Mouse (Mus musculus): ENCODE data around the gene Atpaf2. TPM values are rescaled to one million over a fixed set of nuclear protein-coding genes. Genes with fewer than 3 reads are reported as not detected.

Gene Atpaf2
- polyA plus RNA-seq, 1 experiment = 23.8 TPM

GRCm38 (mm10) chr11:60357116-60357515, 61.1 kb downstream of the Atpaf2 start:
- H3K4me1 ChIP-seq (ENCODE audit: control insufficient read depth, insufficient read depth, low read length) = peaks cover 4% of the 10 kb centered on the region; the same call in 1 of the 2 replicates
- no peak overlapping the region for H3K4me3 ChIP-seq (replicated peaks; ENCODE audit: extremely low read depth, low read depth, low read length)
- DNase-seq = no peak
- TF ChIP-seq CTCF (IDR thresholded peaks at IDR 0.05; ENCODE audit: insufficient read depth, low read length) (no peak), POLR2A (IDR thresholded peaks at IDR 0.05; ENCODE audit: borderline replicate concordance, extremely low read depth, low read depth, low read length) (no peak)
- 35% methylated on average over 1 of the region's 1 CpGs for WGBS

DNA sequence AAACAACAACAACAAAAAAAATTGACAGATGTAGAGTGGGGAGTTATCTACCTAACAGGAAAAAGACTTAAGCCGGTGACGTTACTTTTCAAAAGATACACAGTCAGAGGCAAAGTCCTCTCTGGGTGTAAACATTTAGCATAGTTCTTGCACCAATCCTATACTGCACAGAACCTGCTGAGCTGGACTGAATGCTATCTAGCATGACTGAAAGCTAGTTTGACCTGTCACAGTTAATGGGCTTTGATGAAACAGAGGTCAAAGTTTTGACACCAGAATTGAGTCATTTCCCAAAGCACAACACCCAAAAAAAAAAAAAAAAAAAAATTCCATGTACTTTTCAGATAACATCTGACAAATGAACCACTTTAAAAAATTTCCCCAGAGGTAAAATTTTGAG, 62.3 kb downstream of the Atpaf2 start:
- TF ChIP-seq POLR2A (IDR thresholded peaks at IDR 0.05; ENCODE audit: borderline replicate concordance, extremely low read depth, low read depth, low read length) (no peak), CTCF (IDR thresholded peaks at IDR 0.05; ENCODE audit: insufficient read depth, low read length) (no peak)
- WGBS = 70% methylated on average over 2 of the region's 2 CpGs
- H3K4me3 ChIP-seq (replicated peaks; ENCODE audit: extremely low read depth, low read depth, low read length) = no peak overlapping the region
- H3K4me1 ChIP-seq (ENCODE audit: control insufficient read depth, insufficient read depth, low read length) = peaks cover 10% of the 10 kb centered on the region
- no peak for DNase-seq

- Histone ChIP-seq H3K4me1 (ENCODE audit: control insufficient read depth, insufficient read depth, low read length) (peaks cover 7% of the 10 kb centered on the region), H3K4me3 (replicated peaks; ENCODE audit: extremely low read depth, low read depth, low read length) (peak within 1 kb of the TSS; percentile 81)
- under 1% methylated on average over 57 of the region's 57 CpGs for WGBS
- TF ChIP-seq POLR2A (IDR thresholded peaks at IDR 0.05; ENCODE audit: borderline replicate concordance, extremely low read depth, low read depth, low read length) = peak; percentile 74; the same call in 1 of the 2 replicates
- TF ChIP-seq CTCF (IDR thresholded peaks at IDR 0.05; ENCODE audit: insufficient read depth, low read length) = no peak
- DNase-seq = peak; percentile 96
These were observed 65.5 kb downstream of the Atpaf2 start, which contains the start of the genes Tom1l2 and Drc3 for GRCm38 (mm10) chr11:60352559-60353411. Gene Tom1l2 (minus strand): TSS chr11:60352905. Gene Drc3 (plus strand): TSS chr11:60353329.

- peak; percentile 25 for DNase-seq
- Histone ChIP-seq H3K4me1 (ENCODE audit: control insufficient read depth, insufficient read depth, low read length) (peaks cover 11% of the 10 kb centered on the region), H3K4me3 (replicated peaks; ENCODE audit: extremely low read depth, low read depth, low read length) (peak overlapping the region; percentile 81)
- WGBS = 8% methylated on average over 11 of the region's 11 CpGs
- TF ChIP-seq CTCF (IDR thresholded peaks at IDR 0.05; ENCODE audit: insufficient read depth, low read length) = no peak
- TF ChIP-seq POLR2A (IDR thresholded peaks at IDR 0.05; ENCODE audit: borderline replicate concordance, extremely low read depth, low read depth, low read length) = no peak
These were observed 66.3 kb downstream of the Atpaf2 start for GRCm38 (mm10) chr11:60351925-60352371.

GRCm38 (mm10) chr11:60351388-60351787, 66.9 kb downstream of the Atpaf2 start:
- DNase-seq = no peak
- Histone ChIP-seq H3K4me1 (ENCODE audit: control insufficient read depth, insufficient read depth, low read length) (peaks cover 14% of the 10 kb centered on the region), H3K4me3 (replicated peaks; ENCODE audit: extremely low read depth, low read depth, low read length) (no peak overlapping the region)
- 34% methylated on average over 2 of the region's 2 CpGs for WGBS
- no peak for TF ChIP-seq CTCF (IDR thresholded peaks at IDR 0.05; ENCODE audit: insufficient read depth, low read length)
- TF ChIP-seq POLR2A (IDR thresholded peaks at IDR 0.05; ENCODE audit: borderline replicate concordance, extremely low read depth, low read depth, low read length) = no peak

Other genes starting within 250 kb of the Atpaf2 start
- gene Srebf1, start 195.9 kb downstream of the Atpaf2 start, polyA plus RNA-seq (2012; rRNA removed) = 206 and 236 TPM in 2 replicates
- 98.4 and 99.3 TPM in 2 replicates for gene Tom1l2, start 65.6 kb downstream of the Atpaf2 start, polyA plus RNA-seq (2012; rRNA removed)
- gene Drc3, start 65.1 kb downstream of the Atpaf2 start, polyA plus RNA-seq (2012; rRNA removed) = 10.9 and 17.7 TPM in 2 replicates
- gene Gid4, start 1.3 kb downstream of the Atpaf2 start, polyA plus RNA-seq (2012; rRNA removed) = 32.2 and 36.7 TPM in 2 replicates
- gene Drg2, start 36.1 kb upstream of the Atpaf2 start, polyA plus RNA-seq (2012; rRNA removed) = 31.7 and 40.3 TPM in 2 replicates
- gene Myo15, start 50.9 kb upstream of the Atpaf2 start, polyA plus RNA-seq (2012; rRNA removed) = 0.43 and 0.45 TPM in 2 replicates
- gene Alkbh5, start 117.9 kb upstream of the Atpaf2 start, polyA plus RNA-seq (2012; rRNA removed) = 28.0 and 28.3 TPM in 2 replicates

Measured in lung, adult 2 months (tissue).